Mouse (Mus musculus) brain, adult 2 months (tissue): ENCODE measurements at regions not wholly inside any gene's neighbourhood (a gene's known extent, or its start where the extent isn't known, plus 50 kb on each side); places are given as distances from the start of the nearest gene placed in this dataset.
A peak's percentile ranks its signal among the peaks of the same experiment; 100 is the strongest.

Experiments used
- DNase-seq: peaks from one replicate; pipeline ENCODE4 v3.0.0; 2011; ENCODE audit warnings: low read depth, low spot score

DNA sequence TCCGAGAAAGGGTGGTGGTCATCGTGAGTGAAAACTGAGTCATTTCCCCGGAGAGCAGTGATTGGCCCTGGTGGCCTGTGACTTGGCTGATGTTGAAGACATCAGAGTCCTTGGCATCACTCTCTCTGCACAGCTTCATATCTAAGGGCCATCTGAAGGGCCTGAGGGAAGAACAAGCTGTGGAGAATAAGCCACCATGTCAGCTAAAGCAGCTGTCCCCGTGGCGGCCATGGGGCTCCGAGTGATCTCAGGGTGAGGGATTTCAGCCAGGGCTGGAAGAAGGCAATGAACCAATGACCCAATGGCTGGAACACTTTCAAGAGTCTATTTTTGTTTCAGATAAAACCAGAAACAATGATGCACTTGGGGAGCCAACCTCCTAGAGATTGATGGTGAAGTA, 62.2 kb downstream of the Ttc32 start:
- DNase-seq: peak; percentile 10

DNA sequence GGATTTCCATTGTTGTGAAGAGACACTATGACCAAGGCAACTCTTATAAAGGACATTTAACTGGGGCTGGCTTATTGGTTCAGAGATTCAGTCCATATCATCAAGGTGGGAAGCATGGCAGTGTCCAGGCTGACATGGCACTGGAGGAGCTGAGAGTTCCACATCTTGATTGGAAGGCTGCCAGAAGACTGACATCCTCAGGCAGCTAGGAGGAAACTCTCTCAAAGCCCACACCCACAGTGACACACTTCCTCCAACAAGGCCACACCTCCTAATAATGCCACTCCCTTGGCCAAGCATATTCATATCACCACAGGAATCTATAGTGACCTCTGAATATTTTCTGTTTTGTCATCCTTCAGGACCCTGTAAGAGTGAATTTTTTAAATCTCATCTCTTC, 65.3 kb downstream of the Ttc32 start:
- no peak for DNase-seq

DNA sequence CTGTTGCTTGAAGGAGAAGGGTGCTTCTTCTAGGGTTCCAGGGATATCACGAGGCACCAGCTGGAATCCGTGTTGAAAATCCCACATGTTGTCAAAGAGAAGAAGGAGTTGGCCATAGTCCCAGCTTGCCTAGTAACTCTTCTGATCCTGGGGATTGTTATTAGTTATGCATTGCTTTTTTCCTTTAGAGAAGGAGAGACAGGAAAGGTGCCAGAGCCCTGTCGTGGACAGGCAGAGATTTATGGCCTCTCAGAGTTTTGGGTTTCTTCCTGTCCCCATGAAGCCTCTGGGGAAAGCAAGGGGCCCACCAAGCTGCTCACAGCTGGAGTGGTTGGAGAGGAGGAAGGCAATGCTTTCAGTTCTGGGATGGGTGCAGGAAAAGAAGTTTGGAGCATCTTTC, 76.6 kb downstream of the Ttc32 start:
- peak; percentile 21 for DNase-seq

DNA sequence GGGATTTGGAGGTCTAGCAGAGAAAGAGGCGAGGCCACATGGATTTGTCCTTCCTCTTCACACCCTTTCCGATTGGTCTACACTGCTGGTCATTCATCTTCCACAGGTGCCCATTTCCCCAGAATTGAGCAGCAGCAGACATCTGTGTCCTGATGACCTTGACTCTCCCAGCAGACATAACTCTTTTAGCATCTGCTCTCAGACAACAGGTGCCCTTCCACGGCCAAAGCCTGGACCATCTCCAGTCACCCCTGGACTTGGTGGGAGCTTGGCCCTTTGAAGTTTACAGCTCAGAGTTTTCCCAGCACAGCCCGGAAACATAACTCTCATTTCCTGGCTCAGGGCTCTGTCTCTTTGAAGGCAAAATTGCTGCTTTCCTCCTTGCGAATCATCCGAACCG, 80.0 kb downstream of the Ttc32 start:
- no peak for DNase-seq

DNA sequence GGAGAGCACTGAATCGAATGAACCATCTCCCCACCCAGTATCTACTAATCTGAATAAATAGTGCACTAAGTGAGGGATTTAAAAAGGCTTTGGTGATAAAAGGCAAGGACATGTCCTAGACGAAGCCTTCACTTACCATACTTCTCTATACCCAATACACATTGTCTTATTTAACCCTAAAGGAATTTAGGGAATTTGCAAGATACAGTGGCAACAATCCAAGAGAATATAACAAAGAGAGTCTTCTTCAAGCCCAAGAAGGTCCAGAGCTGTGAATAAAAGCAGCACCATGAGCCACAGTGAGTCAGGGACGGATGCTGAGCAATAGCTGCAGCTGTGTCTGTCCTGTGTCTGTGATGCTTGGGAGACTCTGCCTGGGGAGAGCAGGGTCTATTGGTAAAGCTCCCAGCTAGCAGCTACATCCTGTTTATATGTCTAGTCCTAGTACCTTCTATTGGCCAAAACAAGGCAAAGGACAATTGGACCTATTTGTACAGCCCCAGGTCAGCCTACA, 82.4 kb downstream of the Ttc32 start:
- DNase-seq: peak; percentile 46

GRCm38 (mm10) chr12:9113652-9114051, 83.9 kb downstream of the Ttc32 start:
- peak; percentile 75 for DNase-seq

GRCm38 (mm10) chr12:9114061-9114460, 84.3 kb downstream of the Ttc32 start:
- DNase-seq: no peak

DNA sequence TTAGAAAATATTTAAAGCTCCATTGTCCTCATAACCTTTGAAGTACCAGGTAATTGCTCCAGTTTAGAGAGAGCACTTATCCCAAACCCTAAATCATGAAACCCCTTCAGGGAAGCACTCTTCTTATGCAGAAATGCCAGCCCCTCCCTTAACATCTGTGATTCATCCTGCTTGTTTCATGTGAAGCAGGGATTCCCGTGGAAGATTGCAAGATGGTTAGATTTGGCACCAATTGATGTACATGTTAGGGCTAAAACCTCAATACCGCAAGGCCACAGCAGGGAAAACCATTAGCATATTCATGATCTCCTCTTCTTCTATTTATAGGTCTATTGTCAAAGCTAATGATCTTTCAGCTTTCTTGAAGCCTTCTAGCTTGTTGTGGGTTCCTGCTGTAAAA, 88.8 kb downstream of the Ttc32 start:
- no peak for DNase-seq

GRCm38 (mm10) chr12:9127931-9128550, 98.2 kb downstream of the Ttc32 start:
- no peak for DNase-seq

DNA sequence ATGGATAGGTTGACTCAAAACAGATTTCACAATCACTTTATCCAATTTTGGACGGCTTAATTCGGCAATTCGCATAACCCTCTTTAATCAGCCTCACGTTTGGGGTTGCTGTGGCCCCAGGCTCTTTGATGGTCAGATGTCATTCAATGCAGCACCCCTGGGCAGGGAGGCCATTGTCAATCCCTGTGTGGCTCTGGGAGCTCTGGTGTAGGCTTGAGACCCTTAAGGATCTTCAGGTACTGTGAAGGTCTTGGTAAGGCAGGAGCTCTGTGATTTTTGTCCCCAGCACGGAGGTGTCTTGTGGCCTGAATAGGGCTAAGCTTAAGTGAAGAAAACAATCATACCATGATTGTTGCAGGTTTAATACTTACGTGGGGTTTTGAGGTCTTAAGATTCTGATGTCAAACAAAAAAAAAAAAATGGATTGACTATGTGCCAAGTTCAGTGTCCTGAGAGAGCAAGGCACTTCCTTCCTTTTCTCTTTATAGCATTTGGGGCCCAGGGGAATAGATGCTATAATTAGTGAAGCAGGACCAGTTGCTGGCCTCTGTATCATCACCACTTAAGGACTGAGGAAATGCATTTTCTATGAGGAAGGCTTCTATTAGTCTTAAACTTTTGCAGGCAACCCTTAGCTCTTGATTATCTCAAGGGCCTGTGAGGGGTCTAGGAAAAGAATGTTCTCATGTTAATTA, 98.9 kb downstream of the Ttc32 start:
- no peak for DNase-seq

DNA sequence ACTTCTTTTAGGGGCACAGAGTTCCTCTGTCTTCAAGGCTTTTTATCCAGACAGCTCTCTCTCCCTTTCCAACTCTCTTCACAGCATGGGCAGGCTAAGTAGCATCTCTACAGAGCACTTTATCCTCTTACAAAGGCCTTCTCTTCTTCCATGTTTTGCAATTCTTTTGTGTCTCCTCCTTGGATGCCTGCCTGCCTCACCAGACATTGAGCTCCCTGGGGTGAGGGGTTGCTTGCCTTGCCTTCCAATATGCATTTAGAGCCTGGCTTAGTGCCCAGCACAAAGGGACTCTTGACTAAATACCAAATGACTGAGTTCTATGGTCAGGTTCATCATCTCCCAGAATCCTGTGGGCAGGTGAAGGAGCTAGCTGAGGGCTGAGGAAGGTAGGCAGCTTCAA, 102.8 kb downstream of the Ttc32 start:
- DNase-seq: no peak

DNA sequence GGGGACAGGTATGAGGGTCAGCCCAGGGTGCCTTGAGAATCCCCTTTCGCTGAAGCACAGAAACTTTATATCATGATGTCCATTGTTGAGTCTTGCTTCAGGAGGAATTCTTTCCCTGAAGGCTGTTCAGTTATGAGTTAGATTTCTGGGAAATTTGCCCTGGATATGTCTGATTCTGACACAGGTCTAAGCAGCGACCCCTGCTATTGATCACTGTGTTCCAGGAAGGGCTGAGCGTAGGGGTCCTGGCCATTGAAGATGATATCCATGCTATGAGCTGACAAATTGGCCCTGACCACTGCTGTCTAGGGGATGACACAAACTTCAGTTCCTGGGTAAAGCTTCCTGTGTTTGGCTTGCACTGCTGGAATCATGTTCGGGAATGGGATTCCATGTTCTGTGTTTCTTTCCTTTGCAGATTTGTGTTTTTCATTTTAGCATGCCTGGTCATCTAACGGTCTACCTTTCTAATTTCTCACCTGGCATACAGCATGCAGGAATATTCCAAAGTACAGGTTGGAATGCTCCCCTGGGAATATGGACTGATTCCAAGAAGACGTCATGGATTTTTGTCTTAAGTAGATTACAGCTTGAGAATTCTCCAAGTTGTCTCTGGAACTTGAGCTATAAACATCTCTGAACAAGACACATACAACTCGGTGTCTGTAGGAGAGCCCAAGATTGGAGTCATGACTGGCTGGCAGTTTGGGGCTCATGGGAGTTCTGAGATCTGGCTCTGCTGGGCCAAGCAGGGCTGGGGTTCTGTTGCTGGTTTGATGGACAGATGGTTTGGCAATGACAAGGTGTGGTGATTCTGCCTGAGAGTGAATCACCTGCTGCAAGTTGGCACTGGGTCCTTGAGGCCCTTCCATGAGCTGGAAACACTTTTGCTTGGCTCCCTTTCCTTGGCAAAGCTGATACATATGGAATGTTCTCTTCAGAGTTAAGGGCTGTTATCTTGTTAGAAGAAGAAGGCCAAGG, 104.4 kb downstream of the Ttc32 start:
- peak; percentile 92 for DNase-seq

- no peak for DNase-seq
These were observed 121.2 kb downstream of the Ttc32 start for GRCm38 (mm10) chr12:9151001-9151400.

DNA sequence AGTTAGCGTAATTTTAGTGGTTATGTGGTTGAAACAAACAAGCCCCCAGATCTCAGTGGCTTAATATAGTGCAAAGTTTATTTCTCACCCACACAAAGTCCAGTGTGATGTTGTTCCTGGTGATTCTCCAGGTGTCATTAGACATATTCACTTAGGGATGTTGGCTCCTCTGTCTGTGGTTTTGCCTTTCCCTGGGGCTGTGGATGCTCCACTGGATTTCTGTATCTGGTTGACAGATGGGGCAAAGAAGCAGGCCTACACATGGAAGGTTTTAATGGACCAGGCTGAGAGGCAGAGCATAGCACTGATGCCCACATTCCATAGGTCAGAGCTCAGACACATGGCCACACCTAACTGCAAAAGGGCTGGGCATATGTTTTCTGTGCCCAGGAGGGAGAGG, 121.6 kb downstream of the Ttc32 start:
- no peak for DNase-seq

- DNase-seq: no peak
These were observed 124.7 kb downstream of the Ttc32 start for GRCm38 (mm10) chr12:9154491-9154890.

GRCm38 (mm10) chr12:9156794-9157193, 127.0 kb downstream of the Ttc32 start:
- DNase-seq: no peak

DNA sequence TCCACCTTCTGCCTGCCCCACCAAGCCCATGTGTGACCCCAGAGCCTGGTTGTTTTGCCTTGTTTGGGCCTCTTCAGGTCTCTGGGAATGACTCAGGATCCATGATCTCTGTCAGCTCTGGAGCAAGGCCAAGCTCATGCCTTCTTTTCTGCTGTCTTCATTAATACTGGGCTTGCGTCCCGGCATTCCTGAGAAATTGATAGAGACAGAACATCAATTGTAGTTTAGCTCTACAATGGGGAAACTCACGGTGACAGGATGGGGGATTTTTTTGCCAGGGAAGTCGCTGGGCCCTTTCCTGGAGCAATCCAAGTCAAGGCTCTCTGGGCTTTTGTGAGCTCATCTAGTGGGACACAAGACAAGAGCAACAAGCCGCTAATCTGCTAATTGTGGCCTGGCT, 129.0 kb downstream of the Ttc32 start:
- no peak for DNase-seq

DNA sequence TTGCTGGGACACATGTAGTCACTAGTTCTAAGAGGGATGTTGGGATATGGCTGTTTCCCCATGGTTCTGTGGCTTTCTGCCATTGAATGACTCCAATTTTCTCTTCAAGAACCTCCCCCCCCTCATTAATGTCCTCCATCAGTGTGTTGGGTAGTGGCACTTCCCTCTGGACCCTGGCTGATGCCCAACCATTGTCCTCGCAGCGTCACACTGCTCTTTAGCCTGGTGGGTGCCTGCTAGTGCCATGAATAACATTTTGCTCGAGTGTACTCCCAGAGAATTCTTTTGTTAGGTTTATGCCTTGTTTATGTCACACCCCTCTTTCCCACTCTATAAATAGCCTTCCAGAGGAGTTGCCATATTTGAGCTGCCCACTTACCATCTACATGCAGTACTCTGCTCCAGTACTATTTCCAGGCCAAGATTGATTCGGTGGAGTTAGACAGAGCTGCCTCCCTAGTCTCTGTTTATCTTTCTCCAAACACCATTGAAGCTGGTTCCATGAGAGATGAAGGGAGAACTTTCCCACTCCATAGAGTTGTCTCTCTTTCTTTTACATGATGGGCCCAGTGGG, 135.7 kb downstream of the Ttc32 start:
- peak; percentile 36 for DNase-seq

DNA sequence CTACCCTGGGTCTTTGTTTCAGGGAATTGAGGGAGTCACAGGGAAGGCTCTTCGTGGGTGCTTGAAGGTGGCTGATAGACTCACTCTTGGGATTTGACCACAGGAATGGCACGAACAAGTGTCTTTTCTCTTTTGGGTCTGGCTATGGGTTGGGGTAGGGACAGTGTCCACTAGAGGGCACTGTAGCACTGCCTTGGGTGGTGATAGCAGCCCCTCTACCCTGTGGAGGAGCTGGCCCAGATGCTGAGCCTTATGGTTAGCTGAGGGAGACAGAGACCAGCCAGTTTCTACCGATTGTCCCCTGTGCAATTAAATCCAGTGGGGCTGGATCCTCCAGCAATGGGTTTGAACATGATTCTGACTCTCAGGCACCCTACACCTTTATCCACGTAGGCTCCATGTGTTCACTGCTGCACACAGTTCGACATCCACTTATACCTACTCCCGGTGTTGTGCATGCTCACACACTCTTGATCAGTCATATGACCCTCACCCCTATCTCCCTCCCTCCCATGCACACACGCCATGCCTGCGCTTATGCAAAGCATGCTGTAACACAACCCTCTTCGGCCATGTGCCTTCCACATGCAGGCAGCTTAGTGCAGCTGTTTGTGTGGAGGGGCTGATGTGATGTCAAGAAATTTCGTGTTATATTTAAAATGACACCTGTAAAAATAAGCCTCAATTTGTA, 136.6 kb downstream of the Ttc32 start:
- DNase-seq: peak; percentile 36

GRCm38 (mm10) chr12:9169008-9169407, 139.2 kb downstream of the Ttc32 start:
- no peak for DNase-seq

DNA sequence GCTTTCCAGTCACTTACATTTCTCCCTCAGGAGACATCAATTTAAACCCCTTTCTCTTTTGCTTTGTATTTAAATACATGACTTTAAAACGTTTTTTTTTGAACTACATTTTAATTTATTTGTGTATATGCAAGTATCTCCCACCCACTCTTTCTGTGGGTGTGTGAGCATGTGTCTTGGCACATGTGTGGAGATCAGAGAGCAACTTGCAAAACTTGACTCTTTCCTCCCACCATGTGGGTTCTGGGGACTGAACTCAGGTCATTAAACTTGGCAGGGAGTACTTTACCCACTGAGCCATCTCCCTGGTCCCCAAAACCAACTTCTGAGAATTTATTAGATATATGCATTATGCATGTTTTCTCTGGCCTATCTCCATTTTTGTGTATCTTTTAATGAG, 143.9 kb downstream of the Ttc32 start:
- DNase-seq: no peak
